Mouse (Mus musculus) heart, adult 2 months (tissue): Measurements from ENCODE around the gene Abcc1. TPM values are rescaled to one million over a fixed set of nuclear protein-coding genes. Genes with fewer than 3 reads are reported as not detected.

Experiments used
- DNase-seq, 2 experiments: peaks; one replicate each; pipeline ENCODE4 v3.0.0; 2021
- H3K27ac ChIP-seq: fragments of 200-600 bp; 2 replicates; pipeline ENCODE4 v1.8.1; 2022
- H3K27me3 ChIP-seq: fragments of 200-500 bp; 2 replicates; pipeline ENCODE4 v1.6.1; 2012; ENCODE audit warnings: mild to moderate bottlenecking, low read length, inconsistent platforms, mixed read lengths; ENCODE audit not compliant: control insufficient read depth, insufficient read depth
- H3K36me3 ChIP-seq: fragments of 200-500 bp; 2 replicates; pipeline ENCODE4 v1.6.1; 2012; ENCODE audit warnings: low read length, inconsistent platforms; ENCODE audit not compliant: control insufficient read depth, insufficient read depth
- H3K4me1 ChIP-seq: fragments of 200-500 bp; 2 replicates; pipeline ENCODE4 v1.6.1; 2011; ENCODE audit warnings: low read length; ENCODE audit not compliant: control insufficient read depth, insufficient read depth
- H3K4me3 ChIP-seq: fragments of 200-600 bp; 2 replicates; pipeline ENCODE4 v1.8.1; 2022
- H3K79me2 ChIP-seq: fragments of 200-500 bp; replicated peaks from 2 replicates; pipeline ENCODE4 v1.6.1; 2012; ENCODE audit warnings: mild to moderate bottlenecking, inconsistent platforms, low read length, moderate library complexity, mixed read lengths; ENCODE audit not compliant: control insufficient read depth, insufficient read depth
- H3K9ac ChIP-seq: fragments of 200-500 bp; 2 replicates; pipeline ENCODE4 v1.6.1; 2012; ENCODE audit warnings: low read depth, mild to moderate bottlenecking, control low read depth, inconsistent platforms, low read length, mixed read lengths
- CTCF ChIP-seq: fragments of 200-600 bp; IDR thresholded peaks from 2 replicates; pipeline ENCODE4 v1.8.1; 2022; ENCODE audit warnings: antibody characterized with exemption, mild to moderate bottlenecking, moderate library complexity
- EP300 ChIP-seq: fragments of 200-500 bp; IDR thresholded peaks from 2 replicates; pipeline ENCODE4 v1.6.1; 2011; ENCODE audit warnings: low read depth, low read length, control low read depth; ENCODE audit not compliant: insufficient read depth
- POLR2A ChIP-seq: fragments of 200-500 bp; IDR thresholded peaks from 2 replicates; pipeline ENCODE4 v1.6.1; 2011; ENCODE audit warnings: mild to moderate bottlenecking, low read depth, low read length, control low read depth; ENCODE audit not compliant: insufficient read depth
- WGBS: fragments of 180-500 bp; shearing (Covaris S2); methylation state at CpG from one replicate; pipeline ENCODE4 v1.1.7; 2018; 5-methylcytosine and 5-hydroxymethylcytosine counted together
- intact Hi-C: fragments of 180-260 bp; cut with DNase I; formaldehyde crosslinking; loops from one replicate; pipeline ENCODE4 v1.15.1; 2025
- polyA plus RNA-seq: library from polyadenylated mRNA; depleted of rRNA; stranded (reverse); fragments of >200 nt; gene quantifications from 2 replicates; pipeline ENCODE4 v1.2.3, GENCODE M21; 2012
- total RNA-seq, 2 experiments: library from RNA; stranded (reverse); gene quantifications; 2 replicates each; pipeline ENCODE4 v1.2.3; 2021

Abcc1 gene
- total and polyA plus RNA-seq, 3 experiments = 14.4 to 37.5 (median 21.4) TPM

DNA sequence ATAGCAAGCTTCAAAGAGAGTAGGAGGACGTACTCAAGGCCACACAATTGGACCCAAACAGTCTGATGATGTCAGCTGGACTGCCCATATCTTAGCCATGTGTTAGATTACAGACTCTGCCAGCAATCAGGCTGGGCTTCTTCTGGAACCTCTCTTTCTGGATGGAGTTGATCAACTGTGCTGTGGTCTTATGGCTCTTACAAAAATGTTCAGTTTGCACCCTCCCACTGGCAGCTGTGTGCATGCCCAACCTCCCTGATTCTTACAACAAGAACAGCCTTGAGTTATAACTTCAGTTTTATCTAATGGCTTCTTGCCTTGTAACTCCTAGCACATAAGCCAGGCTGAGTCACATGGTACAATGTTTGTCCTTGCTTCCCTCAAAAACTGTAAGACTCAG, 33.2 kb upstream of the Abcc1 start:
- no peak for TF ChIP-seq EP300
- TF ChIP-seq POLR2A = no peak
- TF ChIP-seq CTCF = no peak
- Histone ChIP-seq H3K27me3 (no peaks in the 10 kb centered on the region), H3K27ac (no peak overlapping the region), H3K36me3 (no peaks in the 10 kb centered on the region), H3K9ac (no peak overlapping the region), H3K79me2 (no peaks in the 10 kb centered on the region), H3K4me1 (no peaks in the 10 kb centered on the region), H3K4me3 (no peak overlapping the region)
- intact Hi-C loops = no loop called here
- WGBS = 33% methylated on average over 1 of the region's 1 CpGs
- no peak for DNase-seq

GRCm38 (mm10) chr16:14344967-14345366, 16.4 kb upstream of the Abcc1 start:
- Histone ChIP-seq H3K4me1 (no peaks in the 10 kb centered on the region), H3K79me2 (no peaks in the 10 kb centered on the region), H3K27me3 (no peaks in the 10 kb centered on the region), H3K4me3 (no peak overlapping the region), H3K36me3 (no peaks in the 10 kb centered on the region), H3K9ac (no peak overlapping the region), H3K27ac (no peak overlapping the region)
- intact Hi-C loops = no loop called here
- TF ChIP-seq POLR2A (no peak), CTCF (no peak), EP300 (no peak)
- 49% methylated on average over 3 of the region's 3 CpGs for WGBS
- no peak for DNase-seq

- Histone ChIP-seq H3K27ac (no peak overlapping the region), H3K4me3 (no peak overlapping the region), H3K36me3 (no peaks in the 10 kb centered on the region), H3K79me2 (no peaks in the 10 kb centered on the region), H3K9ac (no peak overlapping the region), H3K27me3 (no peaks in the 10 kb centered on the region), H3K4me1 (no peaks in the 10 kb centered on the region)
- intact Hi-C loops = no loop called here
- no peak for DNase-seq
- TF ChIP-seq POLR2A = no peak
- TF ChIP-seq EP300 = no peak
- TF ChIP-seq CTCF = no peak
Measured at GRCm38 (mm10) chr16:14351571-14351970, 9.8 kb upstream of the Abcc1 start.

GRCm38 (mm10) chr16:14352234-14352633, 9.1 kb upstream of the Abcc1 start:
- TF ChIP-seq POLR2A = no peak
- Histone ChIP-seq H3K4me3 (no peak overlapping the region), H3K4me1 (no peaks in the 10 kb centered on the region), H3K79me2 (no peaks in the 10 kb centered on the region), H3K36me3 (no peaks in the 10 kb centered on the region), H3K27ac (no peak overlapping the region), H3K9ac (no peak overlapping the region), H3K27me3 (no peaks in the 10 kb centered on the region)
- intact Hi-C loops = no loop called here
- no peak for DNase-seq
- WGBS = 61% methylated on average over 3 of the region's 3 CpGs

GRCm38 (mm10) chr16:14352663-14353062, 8.7 kb upstream of the Abcc1 start:
- WGBS = 59% methylated on average over 5 of the region's 5 CpGs
- DNase-seq = no peak
- H3K79me2 ChIP-seq = no peaks in the 10 kb centered on the region

DNA sequence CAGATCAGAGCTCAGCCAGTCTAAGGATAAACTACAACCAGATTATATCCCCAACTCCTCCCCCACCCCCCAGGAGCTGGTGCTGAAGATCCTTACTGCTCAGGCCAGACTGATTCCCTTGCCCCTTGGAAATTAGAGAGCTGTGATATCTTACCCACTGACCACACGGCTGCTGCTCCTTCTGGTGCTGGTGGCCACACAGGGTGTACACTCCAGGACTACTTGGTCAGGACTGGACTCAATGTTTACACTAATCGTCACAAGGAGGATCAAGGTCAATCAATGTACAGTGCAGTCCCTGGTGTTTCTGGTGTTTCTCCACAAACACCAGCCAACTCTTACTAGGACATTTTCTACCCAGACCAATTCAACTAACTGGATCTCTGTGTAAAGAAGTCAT, 3.5 kb upstream of the Abcc1 start:
- intact Hi-C loops = no loop called here
- DNase-seq = no peak
- Histone ChIP-seq H3K4me1 (peaks cover 2% of the 10 kb centered on the region; the same call in 1 of the 2 replicates), H3K27ac (no peak overlapping the region), H3K9ac (no peak overlapping the region), H3K4me3 (no peak overlapping the region), H3K79me2 (no peaks in the 10 kb centered on the region), H3K27me3 (no peaks in the 10 kb centered on the region), H3K36me3 (no peaks in the 10 kb centered on the region)
- TF ChIP-seq POLR2A (no peak), CTCF (no peak), EP300 (no peak)
- 77% methylated on average over 2 of the region's 2 CpGs for WGBS

More at GRCm38 (mm10) chr16:14352663-14353062, 8.7 kb upstream of the Abcc1 start:
- Histone ChIP-seq H3K27me3 (no peaks in the 10 kb centered on the region), H3K9ac (no peak overlapping the region), H3K4me1 (no peaks in the 10 kb centered on the region), H3K36me3 (no peaks in the 10 kb centered on the region), H3K27ac (no peak overlapping the region), H3K4me3 (no peak overlapping the region)
- intact Hi-C loops = no loop called here
- no peak for TF ChIP-seq POLR2A
- TF ChIP-seq CTCF = no peak
- no peak for TF ChIP-seq EP300

GRCm38 (mm10) chr16:14358531-14358930, 2.8 kb upstream of the Abcc1 start:
- Histone ChIP-seq H3K27ac (no peak overlapping the region), H3K4me1 (peaks cover 2% of the 10 kb centered on the region; the same call in 1 of the 2 replicates), H3K4me3 (no peak overlapping the region), H3K36me3 (no peaks in the 10 kb centered on the region), H3K9ac (no peak overlapping the region), H3K79me2 (no peaks in the 10 kb centered on the region), H3K27me3 (no peaks in the 10 kb centered on the region)
- TF ChIP-seq EP300 (no peak), POLR2A (no peak), CTCF (no peak)
- WGBS = 48% methylated on average over 1 of the region's 1 CpGs
- intact Hi-C loops = no loop called here
- no peak for DNase-seq
